Mouse (Mus musculus): Measurements from ENCODE around the gene Pde3a.

DNA sequence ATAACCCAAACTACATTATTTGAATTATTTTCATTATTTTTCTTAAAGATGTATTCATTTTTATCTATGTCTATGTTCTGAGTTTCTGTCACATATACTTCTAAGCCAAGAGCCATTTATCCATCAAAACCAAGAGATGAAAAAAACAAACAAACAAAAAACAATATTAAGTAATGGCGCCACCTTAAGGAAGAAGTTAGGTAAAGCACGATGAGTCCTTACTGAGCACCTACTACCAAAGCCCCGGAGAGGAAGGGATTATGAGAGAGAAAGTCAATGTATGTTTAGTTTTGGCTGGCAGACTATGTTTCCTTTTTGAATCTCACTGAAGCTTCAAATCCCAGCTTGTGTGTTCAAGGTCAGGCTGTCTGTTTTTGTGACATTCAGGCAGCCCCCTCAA, 60.8 kb downstream of the Pde3a start:
- TF ChIP-seq POLR2A (IDR thresholded peaks at IDR 0.05; ENCODE audit: borderline replicate concordance, extremely low read depth, insufficient read depth, insufficient read length, poor library complexity, severe bottlenecking), result no peak
- TF ChIP-seq CTCF (IDR thresholded peaks at IDR 0.05; ENCODE audit: borderline replicate concordance, extremely low read depth, insufficient read depth, insufficient read length), result peak; percentile 15; the same call in 1 of the 2 replicates
